Mouse (Mus musculus): Measurements from ENCODE around the gene Mup6. TPM values are rescaled to one million over a fixed set of nuclear protein-coding genes. Genes with fewer than 3 reads are reported as not detected.
"Not testable (repeated sequence)": the region's sequence is repeated elsewhere in the genome, so short reads cannot be mapped to it uniquely, and the experiment has no call there.

The Mup6 gene
- total and polyA plus RNA-seq, 2 experiments from 2014 or later = 0.19 TPM; not detected in 1

DNA sequence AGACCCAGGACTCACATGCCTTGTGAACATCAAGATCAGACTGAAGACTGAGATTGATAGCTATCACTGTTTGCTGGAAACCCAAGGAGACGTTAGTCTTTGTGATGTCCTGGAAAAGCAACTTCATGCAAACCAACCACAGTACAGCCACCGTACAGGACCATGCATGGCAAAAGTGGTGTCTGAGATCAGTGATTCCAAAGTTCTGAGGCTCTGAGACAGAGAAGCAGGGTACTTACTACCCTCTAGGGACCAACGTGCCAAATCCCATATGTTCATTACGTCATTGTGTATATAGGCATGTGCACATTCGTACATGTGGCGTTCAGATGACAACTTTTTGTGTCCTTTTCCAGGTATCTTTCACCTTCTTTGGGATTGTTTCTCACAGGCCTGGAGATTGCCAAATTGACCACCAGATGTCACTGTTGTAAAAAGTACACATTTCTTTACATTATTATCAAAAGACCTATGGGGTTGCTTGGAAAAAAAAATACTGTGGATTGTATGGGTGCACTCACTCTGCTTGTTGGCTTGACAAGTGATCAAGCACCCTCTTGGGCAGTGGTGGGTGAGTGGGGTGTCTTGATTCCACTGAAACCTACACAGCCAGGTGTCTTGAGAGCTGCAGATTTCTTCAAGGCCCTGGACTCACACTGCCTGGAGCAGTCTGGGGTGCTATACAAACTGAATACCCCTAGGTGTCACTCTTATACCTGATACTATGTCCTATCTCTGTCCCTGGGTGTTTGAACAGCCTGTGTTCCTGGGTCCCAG is 31.4 kb upstream of the Mup6 start:
- Histone ChIP-seq H3K27me3 (ENCODE audit: insufficient read depth, low read length) (no peaks in the 10 kb centered on the region), H3K4me1 (ENCODE audit: insufficient read depth, low read length) (no peaks in the 10 kb centered on the region), H3K9ac (replicated peaks; ENCODE audit: low read length) (no peak overlapping the region), H3K4me3 (ENCODE audit: low read length) (no peak overlapping the region), H3K4me2 (ENCODE audit: low read depth, low read length) (no peak overlapping the region), H3K36me3 (ENCODE audit: insufficient read depth, low read length) (no peaks in the 10 kb centered on the region), H3K27ac (no peak overlapping the region), H3K9me3 (ENCODE audit: low read length) (no peaks in the 10 kb centered on the region)
- WGBS = 58% methylated on average over 6 of the region's 6 CpGs
- DNase-seq (ENCODE audit: low spot score) (peak; percentile 70), ATAC-seq (peak; percentile 93)
- peak; percentile 59 for TF ChIP-seq CTCF (IDR thresholded peaks at IDR 0.05; ENCODE audit: low read depth)

DNA sequence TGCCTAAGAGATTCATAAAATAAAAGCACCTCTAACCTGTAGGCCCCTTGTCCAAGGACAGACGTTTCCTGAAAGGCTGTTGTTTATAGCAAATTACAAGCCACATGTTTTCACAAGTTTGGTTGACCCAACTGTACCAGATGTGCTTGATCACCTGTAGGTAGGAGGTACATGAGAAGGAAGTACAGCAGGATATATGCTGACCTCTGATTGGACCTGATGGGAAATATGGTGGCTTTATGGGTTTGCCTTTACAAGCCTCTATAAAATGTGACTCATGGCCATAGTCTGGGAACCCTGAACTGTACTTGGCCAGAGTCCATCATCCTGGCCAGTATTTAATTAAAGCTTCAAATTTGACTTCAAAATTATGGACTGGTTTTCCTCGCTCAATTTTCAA is 26.6 kb upstream of the Mup6 start:
- WGBS = 76% methylated on average over 2 of the region's 2 CpGs
- no peak for DNase-seq (ENCODE audit: low spot score)
- H3K36me3 ChIP-seq (ENCODE audit: insufficient read depth, low read length) = no peaks in the 10 kb centered on the region
- no peak overlapping the region for H3K4me3 ChIP-seq (ENCODE audit: low read length)
- no peaks in the 10 kb centered on the region for H3K9me3 ChIP-seq (ENCODE audit: low read length)
- H3K4me2 ChIP-seq (ENCODE audit: low read depth, low read length) = no peak overlapping the region
- no peaks in the 10 kb centered on the region for H3K27me3 ChIP-seq (ENCODE audit: insufficient read depth, low read length)
- no peak for TF ChIP-seq CTCF (IDR thresholded peaks at IDR 0.05; ENCODE audit: low read depth)
- no peaks in the 10 kb centered on the region for H3K4me1 ChIP-seq (ENCODE audit: insufficient read depth, low read length)
- ATAC-seq = no peak
- H3K9ac ChIP-seq (replicated peaks; ENCODE audit: low read length) = no peak overlapping the region
- H3K27ac ChIP-seq = no peak overlapping the region

- Histone ChIP-seq H3K4me2 (ENCODE audit: low read depth, low read length) (no peak within 1 kb of the TSS), H3K36me3 (ENCODE audit: insufficient read depth, low read length) (no peaks in the 10 kb centered on the region), H3K9me3 (ENCODE audit: low read length) (no peaks in the 10 kb centered on the region), H3K4me3 (ENCODE audit: low read length) (no peak within 1 kb of the TSS), H3K27me3 (ENCODE audit: insufficient read depth, low read length) (no peaks in the 10 kb centered on the region), H3K27ac (no peak within 1 kb of the TSS), H3K4me1 (ENCODE audit: insufficient read depth, low read length) (no peaks in the 10 kb centered on the region), H3K9ac (replicated peaks; ENCODE audit: low read length) (no peak within 1 kb of the TSS)
- DNase-seq (ENCODE audit: low spot score) (no peak), ATAC-seq (no peak)
- TF ChIP-seq CTCF (IDR thresholded peaks at IDR 0.05; ENCODE audit: low read depth) = no peak
- 78% methylated on average over 3 of the region's 3 CpGs for WGBS
These were observed 3.5 kb upstream of the Mup6 start, which contains the start of gene Mup4 for GRCm38 (mm10) chr4:59960610-59961009. Gene Mup4 (minus strand): TSS chr4:59960710.

DNA sequence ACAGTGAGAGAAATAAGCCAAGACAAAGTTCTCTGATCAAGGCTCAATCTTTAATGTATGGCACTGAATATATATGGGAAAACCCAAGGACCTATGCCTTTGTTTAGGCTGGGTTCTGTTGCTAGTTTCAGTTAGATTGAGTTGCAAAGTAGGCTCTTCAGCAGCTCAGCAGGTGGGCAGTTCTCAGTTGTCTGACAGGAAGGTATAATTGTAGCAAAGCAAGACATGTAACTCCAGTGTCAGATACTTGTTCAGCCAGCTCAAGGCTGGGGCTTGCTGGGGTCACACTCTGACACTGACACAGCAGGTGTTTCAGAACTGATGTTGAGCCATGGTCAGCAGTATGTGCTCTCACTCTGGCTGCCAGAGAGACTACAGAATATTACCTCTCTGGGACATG is 33.8 kb downstream of the Mup6 start:
- H3K36me3 ChIP-seq (ENCODE audit: insufficient read depth, low read length); H3K27me3 ChIP-seq (ENCODE audit: insufficient read depth, low read length); DNase-seq (ENCODE audit: low spot score); H3K4me3 ChIP-seq (ENCODE audit: low read length); H3K4me1 ChIP-seq (ENCODE audit: insufficient read depth, low read length); H3K9ac ChIP-seq (replicated peaks; ENCODE audit: low read length); H3K9me3 ChIP-seq (ENCODE audit: low read length); ATAC-seq; H3K27ac ChIP-seq; H3K4me2 ChIP-seq (ENCODE audit: low read depth, low read length): not testable (repeated sequence)

DNA sequence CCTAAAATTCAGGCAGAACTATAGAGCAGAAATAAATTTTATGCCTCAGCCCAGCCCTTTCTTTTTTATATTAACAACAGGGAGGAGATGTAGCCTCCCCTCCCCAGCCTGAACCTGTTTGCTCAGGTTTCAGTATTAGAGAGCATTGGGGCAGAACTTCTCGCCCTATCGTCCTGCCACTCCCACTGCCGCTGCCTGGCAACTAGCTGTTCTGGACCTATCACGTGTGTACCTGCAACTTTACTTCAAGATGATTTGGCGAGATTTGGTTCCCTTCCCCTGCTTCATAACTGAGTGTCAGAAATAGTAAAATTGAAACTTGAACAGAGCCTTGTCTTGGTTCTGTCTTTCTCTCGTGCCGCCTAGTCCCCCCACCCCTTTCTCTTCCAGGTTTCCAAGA is 56.0 kb downstream of the Mup6 start:
- H3K4me2 ChIP-seq (ENCODE audit: low read depth, low read length); H3K9me3 ChIP-seq (ENCODE audit: low read length); H3K36me3 ChIP-seq (ENCODE audit: insufficient read depth, low read length); H3K4me1 ChIP-seq (ENCODE audit: insufficient read depth, low read length); H3K27me3 ChIP-seq (ENCODE audit: insufficient read depth, low read length); DNase-seq (ENCODE audit: low spot score); ATAC-seq; H3K27ac ChIP-seq; H3K9ac ChIP-seq (replicated peaks; ENCODE audit: low read length); H3K4me3 ChIP-seq (ENCODE audit: low read length): not testable (repeated sequence)
- 93% methylated on average over 7 of the region's 7 CpGs for WGBS

DNA sequence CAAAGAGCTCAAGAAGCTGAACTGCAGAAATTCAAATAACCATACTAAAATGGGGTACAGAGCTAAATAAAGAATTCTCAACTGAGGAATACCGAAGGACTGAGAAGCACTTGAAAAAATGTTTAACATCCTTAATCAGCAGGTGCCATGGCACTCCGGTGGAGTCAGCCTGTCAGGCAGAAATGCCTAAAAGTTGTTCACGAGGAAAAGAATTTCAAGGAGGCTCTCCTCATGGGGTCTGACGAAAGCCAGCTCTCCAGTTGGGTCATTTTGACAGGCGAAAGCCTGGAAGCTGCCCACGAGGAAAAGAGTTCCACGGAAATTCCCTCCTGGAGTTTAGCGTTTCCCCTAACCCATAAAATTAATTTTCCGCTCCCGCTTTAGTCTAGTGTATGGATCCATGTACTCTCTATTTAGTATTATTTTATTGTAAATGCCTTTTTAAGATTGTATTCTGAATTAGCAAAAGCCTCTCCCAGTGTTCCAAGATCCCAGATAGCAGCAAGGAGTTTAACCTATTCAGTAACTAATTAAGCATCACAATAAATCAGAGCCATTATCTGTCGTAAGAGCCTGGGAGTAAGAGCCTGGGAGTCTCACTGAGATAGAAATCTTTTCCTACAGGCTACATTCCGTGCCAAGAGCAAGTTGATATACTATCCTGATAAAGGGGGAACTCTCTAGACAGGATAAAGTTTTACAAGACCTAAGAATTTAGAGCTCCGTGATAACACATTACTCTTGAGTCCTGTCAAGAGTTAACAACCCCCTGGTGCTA is 65.4 kb downstream of the Mup6 start:
- DNase-seq (ENCODE audit: low spot score); H3K4me3 ChIP-seq (ENCODE audit: low read length); H3K36me3 ChIP-seq (ENCODE audit: insufficient read depth, low read length); H3K9ac ChIP-seq (replicated peaks; ENCODE audit: low read length); H3K27ac ChIP-seq; ATAC-seq; H3K4me2 ChIP-seq (ENCODE audit: low read depth, low read length); H3K4me1 ChIP-seq (ENCODE audit: insufficient read depth, low read length); H3K9me3 ChIP-seq (ENCODE audit: low read length); H3K27me3 ChIP-seq (ENCODE audit: insufficient read depth, low read length): not testable (repeated sequence)
- WGBS = 58% methylated on average over 13 of the region's 13 CpGs

Other genes with a start within 250 kb of the Mup6 start
- gene Inip, start 162.7 kb upstream of the Mup6 start, total RNA-seq (2014; rRNA removed) = 20.3 and 20.7 TPM in 2 replicates
- gene Inip, start 162.7 kb upstream of the Mup6 start, polyA plus RNA-seq (2015; fragmentation: Nextera tagmentation; extraction: Ambion mirVana) = 40.2 and 40.5 TPM in 2 replicates
- gene Snx30, start 158.5 kb upstream of the Mup6 start, total RNA-seq (2014; rRNA removed) = 31.2 and 34.1 TPM in 2 replicates
- 15.8 and 18.3 TPM in 2 replicates for gene Snx30, start 158.5 kb upstream of the Mup6 start, polyA plus RNA-seq (2015; fragmentation: Nextera tagmentation; extraction: Ambion mirVana)
- gene Slc46a2, start 49.2 kb upstream of the Mup6 start, total RNA-seq (2014; rRNA removed) = not detected in 2 replicates
- 0.05 TPM in 1 of 2 replicates, not detected in the other for gene Slc46a2, start 49.2 kb upstream of the Mup6 start, polyA plus RNA-seq (2015; fragmentation: Nextera tagmentation; extraction: Ambion mirVana)
- not detected in 2 replicates for gene Mup4, start 3.6 kb upstream of the Mup6 start, total RNA-seq (2014; rRNA removed)
- gene Mup4, start 3.6 kb upstream of the Mup6 start, polyA plus RNA-seq (2015; fragmentation: Nextera tagmentation; extraction: Ambion mirVana) = not detected in 2 replicates
- not detected in 2 replicates for gene Mup7, start 106.2 kb downstream of the Mup6 start, total RNA-seq (2014; rRNA removed)
- gene Mup7, start 106.2 kb downstream of the Mup6 start, polyA plus RNA-seq (2015; fragmentation: Nextera tagmentation; extraction: Ambion mirVana) = not detected in 2 replicates
- gene Mup2, start 190.0 kb downstream of the Mup6 start, total RNA-seq (2014; rRNA removed) = not detected in 2 replicates
- not detected in 2 replicates for gene Mup2, start 190.0 kb downstream of the Mup6 start, polyA plus RNA-seq (2015; fragmentation: Nextera tagmentation; extraction: Ambion mirVana)

All from hindbrain, postnatal 0 days (tissue).